Mouse (Mus musculus) lung, postnatal 14 days (tissue): ENCODE measurements around the gene Tfdp1.

ENCODE experiments used
- DNase-seq: peaks from one replicate; pipeline ENCODE4 v3.0.0; 2021

The Tfdp1 gene

GRCm38 (mm10) chr8:13353155-13353833 lies 14.7 kb downstream of the Tfdp1 start:
- no peak for DNase-seq

- no peak for DNase-seq
Measured at GRCm38 (mm10) chr8:13353883-13354282, 15.3 kb downstream of the Tfdp1 start.

- no peak for DNase-seq
Measured at GRCm38 (mm10) chr8:13356221-13356620, 17.7 kb downstream of the Tfdp1 start.

- DNase-seq: no peak
Measured at GRCm38 (mm10) chr8:13356681-13357080, 18.1 kb downstream of the Tfdp1 start.

- no peak for DNase-seq
Measured at GRCm38 (mm10) chr8:13360213-13360612, 21.7 kb downstream of the Tfdp1 start.

- DNase-seq: no peak
Measured at GRCm38 (mm10) chr8:13361865-13362264, 23.3 kb downstream of the Tfdp1 start.

GRCm38 (mm10) chr8:13373151-13373662 lies 34.7 kb downstream of the Tfdp1 start:
- no peak for DNase-seq

- no peak for DNase-seq
Measured at GRCm38 (mm10) chr8:13381630-13382029, 43.1 kb downstream of the Tfdp1 start.

GRCm38 (mm10) chr8:13382536-13382935 lies 44.0 kb downstream of the Tfdp1 start:
- no peak for DNase-seq

GRCm38 (mm10) chr8:13382999-13383398 lies 44.4 kb downstream of the Tfdp1 start:
- DNase-seq: no peak

- no peak for DNase-seq
Measured at GRCm38 (mm10) chr8:13386366-13386765, 47.8 kb downstream of the Tfdp1 start.

- no peak for DNase-seq
Measured at GRCm38 (mm10) chr8:13387728-13388127, 49.2 kb downstream of the Tfdp1 start.

- no peak for DNase-seq
Measured at GRCm38 (mm10) chr8:13388744-13389143, 50.2 kb downstream of the Tfdp1 start.

GRCm38 (mm10) chr8:13393869-13394268 lies 55.3 kb downstream of the Tfdp1 start:
- no peak for DNase-seq

GRCm38 (mm10) chr8:13396725-13397124 lies 58.2 kb downstream of the Tfdp1 start, which contains the start of gene Atp4b:
TSS of gene Atp4b (minus strand) at chr8:13396825.
- no peak for DNase-seq

GRCm38 (mm10) chr8:13403517-13403916 lies 65.0 kb downstream of the Tfdp1 start:
- no peak for DNase-seq

GRCm38 (mm10) chr8:13404666-13405131 lies 66.1 kb downstream of the Tfdp1 start, which contains the start of gene Grk1:
TSS of gene Grk1 (plus strand) at chr8:13405081.
- no peak for DNase-seq

GRCm38 (mm10) chr8:13406011-13406410 lies 67.5 kb downstream of the Tfdp1 start:
- no peak for DNase-seq

GRCm38 (mm10) chr8:13411597-13411996 lies 73.0 kb downstream of the Tfdp1 start:
- DNase-seq: peak; percentile 72

GRCm38 (mm10) chr8:13412891-13413558 lies 74.5 kb downstream of the Tfdp1 start:
- DNase-seq: peak; percentile 63

GRCm38 (mm10) chr8:13413823-13414390 lies 75.4 kb downstream of the Tfdp1 start:
- DNase-seq: no peak

- no peak for DNase-seq
Measured at GRCm38 (mm10) chr8:13415879-13416278, 77.3 kb downstream of the Tfdp1 start.

GRCm38 (mm10) chr8:13419111-13419639 lies 80.6 kb downstream of the Tfdp1 start:
- no peak for DNase-seq
